Mouse (Mus musculus): Measurements from ENCODE around the gene Hexb. TPM values are rescaled to one million over a fixed set of nuclear protein-coding genes. Genes with fewer than 3 reads are reported as not detected.
A peak's percentile ranks its signal among the peaks of the same experiment; 100 is the strongest.
"Not testable (repeated sequence)": the region's sequence is repeated elsewhere in the genome, so short reads cannot be mapped to it uniquely, and the experiment has no call there.

Hexb gene
- total RNA-seq, 2 experiments from 2014 or later: 22.3 to 24.2 TPM

DNA sequence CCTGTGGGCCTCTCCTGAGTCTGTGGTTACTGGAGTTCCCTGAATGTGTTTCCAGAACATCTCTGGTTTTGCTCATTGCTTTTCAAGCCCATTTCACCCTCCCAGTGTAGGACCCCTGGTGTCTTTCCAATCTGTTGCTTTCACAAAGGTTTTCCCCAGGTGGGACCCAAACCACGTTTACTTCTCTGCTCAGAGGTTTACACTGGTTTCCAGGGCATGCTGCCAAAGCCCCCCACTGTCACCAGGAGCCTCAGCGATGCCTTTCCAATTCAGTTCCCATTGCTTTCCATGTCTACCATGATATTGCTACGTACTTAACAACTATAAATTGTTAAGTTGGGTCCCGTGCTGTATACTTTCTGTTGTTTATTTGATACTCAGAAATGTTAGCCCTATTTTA is 15.3 kb downstream of the Hexb start:
- no peak for DNase-seq

DNA sequence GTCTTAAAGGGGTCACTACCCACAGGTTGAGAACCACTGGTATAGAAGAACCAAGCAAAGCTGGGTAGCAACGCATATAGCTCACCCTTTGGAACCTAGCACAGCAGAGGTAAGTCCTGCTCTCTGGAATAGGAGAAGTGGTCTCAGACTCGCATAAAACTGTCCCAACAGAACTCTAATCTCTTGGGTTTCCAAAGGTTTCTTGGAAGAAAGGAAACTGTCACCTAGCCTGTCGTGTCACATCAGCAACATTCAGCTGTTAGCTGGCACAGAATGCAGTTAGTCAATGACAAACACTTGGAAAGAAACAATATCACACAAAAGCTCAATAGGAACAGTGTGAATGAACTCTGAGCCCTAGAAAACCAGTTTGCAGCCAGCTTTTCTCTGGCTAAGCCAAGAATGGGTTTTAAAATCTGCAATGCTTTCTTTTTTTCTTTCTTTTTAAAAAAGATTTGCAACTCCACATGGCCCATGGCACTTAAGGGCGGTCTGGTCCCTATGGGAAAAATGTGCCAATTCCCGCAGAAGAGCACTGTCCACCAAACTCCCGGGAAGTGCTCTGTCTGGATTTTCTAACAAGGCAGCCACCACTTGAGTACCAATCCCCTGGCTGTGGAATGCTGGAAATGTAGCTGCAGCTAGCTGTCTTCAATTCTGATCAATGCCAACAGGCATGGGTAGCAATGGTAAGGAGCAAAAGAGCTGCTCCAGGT is 17.9 kb downstream of the Hexb start:
- DNase-seq: no peak

- DNase-seq: no peak
Measured at GRCm38 (mm10) chr13:97178943-97179342, 19.2 kb downstream of the Hexb start.

GRCm38 (mm10) chr13:97176731-97177130 is 21.4 kb downstream of the Hexb start:
- DNase-seq: no peak

DNA sequence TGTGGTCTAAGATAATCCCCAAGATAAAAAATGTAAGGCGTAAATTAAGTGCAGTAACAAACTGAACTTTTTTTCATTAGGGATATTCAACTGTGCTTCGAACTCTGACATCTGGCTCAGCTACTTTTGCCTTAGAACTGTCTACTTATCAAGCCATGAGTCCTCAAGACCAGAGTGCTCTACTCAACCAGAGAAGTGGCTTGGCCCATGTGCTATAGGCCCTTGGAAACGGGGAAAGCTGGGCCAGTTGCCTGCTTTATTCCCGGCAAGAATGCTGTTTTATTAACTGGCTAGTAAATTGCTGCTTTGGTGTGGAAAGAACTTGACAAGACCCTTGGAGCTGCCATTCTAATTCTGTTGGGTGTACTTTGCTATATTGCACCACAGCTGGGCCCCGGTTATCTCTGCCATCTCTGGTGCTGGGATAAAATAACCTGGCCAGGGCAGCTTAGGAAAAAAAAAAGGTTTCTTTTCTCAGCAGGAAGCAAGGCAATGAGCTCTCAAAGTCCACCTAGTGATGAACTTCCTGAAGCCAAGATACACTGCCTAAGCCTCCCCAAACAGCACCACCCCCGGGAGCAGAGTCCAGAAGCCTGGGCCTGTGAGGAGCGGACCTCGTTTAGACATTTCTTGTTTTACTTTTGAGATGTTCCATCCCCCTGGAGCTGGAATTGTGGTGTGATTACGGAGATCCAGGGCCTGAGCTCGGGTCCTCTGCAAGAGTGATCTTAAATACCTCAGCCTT is 22.5 kb downstream of the Hexb start:
- DNase-seq: no peak

DNA sequence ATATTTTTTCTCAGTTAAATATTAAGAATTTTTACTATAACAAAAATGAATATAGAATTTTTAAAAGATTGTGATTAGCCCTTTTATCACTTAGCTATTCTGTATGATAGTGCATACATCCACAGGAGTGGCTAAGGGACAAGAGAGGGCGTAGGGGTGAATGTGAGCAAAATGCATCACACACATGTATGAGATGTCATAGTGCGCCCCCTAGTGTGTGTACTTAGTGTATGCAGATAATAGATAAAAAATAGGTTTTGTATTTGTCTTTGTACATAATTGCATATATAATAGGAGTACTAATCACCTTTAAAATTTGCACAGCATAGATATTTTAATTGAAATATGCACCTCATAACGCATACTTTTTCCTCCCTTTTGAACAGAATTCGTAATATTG is 52.3 kb downstream of the Hexb start:
- peak; percentile 12 to 67 for DNase-seq

- no peak for DNase-seq
Measured at GRCm38 (mm10) chr13:97142321-97142720, 55.8 kb downstream of the Hexb start.

DNA sequence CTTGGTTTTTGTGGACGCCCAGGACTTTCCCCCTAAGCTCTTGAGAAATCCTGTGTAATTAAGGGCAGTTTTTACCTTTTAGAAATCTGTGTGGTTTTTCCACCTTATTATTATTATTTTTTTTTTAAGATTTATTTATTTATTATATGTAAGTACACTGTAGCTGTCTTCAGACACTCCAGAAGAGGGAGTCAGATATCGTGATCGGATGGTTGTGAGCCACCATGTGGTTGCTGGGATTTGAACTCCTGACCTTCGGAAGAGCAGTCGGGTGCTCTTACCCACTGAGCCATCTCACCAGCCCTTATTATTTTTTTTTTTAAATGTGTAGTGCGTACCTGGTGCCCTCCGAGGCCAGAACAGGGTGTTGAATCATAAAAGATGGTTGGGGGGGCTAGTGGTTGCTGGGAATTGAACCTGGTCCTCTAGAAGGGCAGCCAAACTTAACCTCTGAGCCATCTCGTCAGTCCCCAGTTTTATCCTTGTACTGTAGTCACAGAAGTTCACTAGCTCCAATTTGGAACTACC is 59.7 kb downstream of the Hexb start:
- not testable (repeated sequence) for DNase-seq

GRCm38 (mm10) chr13:97137466-97138400 is 60.4 kb downstream of the Hexb start, which contains the start of the genes Gfm2 and Nsa2:
Gene Gfm2 (plus strand): TSS chr13:97137937.
Gene Nsa2 (minus strand): TSS chr13:97137937.
- DNase-seq: peak; percentile 93

DNA sequence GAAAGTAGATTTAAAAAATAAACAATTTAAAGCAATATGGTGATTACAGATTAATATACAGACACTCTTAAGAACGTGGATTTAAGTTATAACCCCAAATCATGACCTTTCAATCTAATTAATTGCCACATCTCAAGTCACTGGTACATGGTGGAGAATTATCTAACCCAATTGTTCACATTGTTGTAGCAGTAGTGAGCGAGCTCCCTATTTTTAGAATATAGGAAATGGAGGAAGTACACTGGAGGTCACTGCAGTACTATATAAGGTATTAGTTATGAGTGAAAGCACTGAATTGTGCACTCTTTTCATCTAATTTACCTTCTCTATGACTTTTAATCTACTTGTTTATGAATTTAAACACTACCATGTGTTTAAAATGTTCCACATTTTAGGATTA is 67.7 kb downstream of the Hexb start:
- not testable (repeated sequence) for DNase-seq

DNA sequence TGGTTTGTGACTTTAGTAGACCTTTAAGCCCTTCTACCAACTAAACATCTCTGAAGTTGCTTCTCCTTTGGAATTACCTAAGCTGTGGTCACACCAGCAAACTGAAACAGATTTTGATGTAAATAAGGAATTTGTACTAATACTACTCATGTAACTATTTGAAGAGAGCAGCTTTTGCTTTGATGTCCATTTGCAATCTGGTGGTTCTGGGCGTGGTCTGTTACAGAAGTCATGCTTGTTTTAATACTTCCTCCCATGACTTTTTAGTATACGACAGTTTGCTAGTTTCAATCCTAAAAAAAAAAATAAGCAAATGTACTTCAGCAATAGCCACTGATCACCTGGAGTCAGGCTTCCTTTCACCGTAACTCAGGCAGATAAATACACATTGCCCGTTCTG is 68.5 kb downstream of the Hexb start:
- not testable (repeated sequence) for DNase-seq

Other genes starting within 250 kb of the Hexb start
- not detected for gene 1700029F12Rik, start 164.0 kb downstream of the Hexb start, total RNA-seq (2021)
- gene Fam169a, start 131.1 kb downstream of the Hexb start, total RNA-seq (2021): under 1 TPM; 0.62 to 0.94 TPM
- gene Gm6169, start 99.1 kb downstream of the Hexb start, total RNA-seq (2021): 1 to 10 TPM in 1 of 2 experiments, not detected in 1; 9.8 TPM
- 10 to 100 TPM; 51.7 to 54.1 TPM for gene Gfm2, start 60.4 kb downstream of the Hexb start, total RNA-seq (2021)
- gene Nsa2, start 60.4 kb downstream of the Hexb start, total RNA-seq (2021): 10 to 100 TPM; 48.4 to 52.1 TPM
- 1 to 10 TPM; 7.4 to 8.8 TPM for gene Enc1, start 42.7 kb upstream of the Hexb start, total RNA-seq (2021)

Data from heart, adult 18-20 months (tissue).